Mouse (Mus musculus): ENCODE data around the gene Nanos3.

DNA sequence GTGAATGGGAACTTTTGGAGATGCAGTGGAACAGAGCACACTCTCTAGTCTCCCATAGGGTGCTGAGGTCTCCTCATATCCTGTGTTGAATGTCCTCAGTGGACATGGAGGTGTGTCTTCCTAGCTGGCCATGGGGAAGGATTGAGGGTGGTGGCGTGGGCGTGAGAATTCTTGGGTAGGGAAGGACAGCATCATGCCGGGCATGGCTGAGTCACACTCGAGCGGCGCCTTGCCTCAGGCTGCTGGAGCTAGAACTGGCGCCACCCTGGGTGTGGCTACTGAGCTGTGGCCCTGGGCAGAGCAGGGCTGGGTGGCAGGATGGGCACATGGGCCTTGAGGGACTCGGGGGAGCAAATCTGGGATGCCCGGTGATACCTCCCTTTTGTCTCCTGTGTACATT is 17.4 kb upstream of the Nanos3 start:
- no peak for TF ChIP-seq CTCF (IDR thresholded peaks at IDR 0.05; ENCODE audit: low read depth, low read length)
- TF ChIP-seq POLR2A (IDR thresholded peaks at IDR 0.05; ENCODE audit: extremely low read depth, insufficient read depth, low read length), result no peak

Data from liver, adult 2 months (tissue).